Mouse (Mus musculus): ENCODE measurements around the gene Cbarp.

DNA sequence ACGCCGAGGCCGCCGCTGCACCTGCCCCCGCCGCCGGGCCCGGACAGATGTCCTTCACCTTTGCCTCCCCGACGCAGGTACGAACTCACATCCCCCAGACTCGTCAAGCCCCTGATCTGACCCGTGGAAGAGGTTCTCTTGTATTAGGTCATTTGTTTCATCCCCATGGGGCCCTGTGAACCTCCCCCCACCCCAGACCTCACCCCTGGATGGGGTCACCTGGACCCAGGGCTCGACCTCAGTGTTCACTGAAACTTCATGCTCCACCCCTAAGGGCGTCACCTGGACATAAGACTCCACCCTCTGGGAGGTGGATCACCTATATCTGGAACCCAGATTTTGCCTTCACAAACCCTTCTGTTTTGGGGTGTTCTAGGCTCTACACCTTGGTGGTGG lies 1.9 kb upstream of the Cbarp start:
- no peak for TF ChIP-seq POLR2A (IDR thresholded peaks at IDR 0.05; ENCODE audit: extremely low read depth, insufficient read depth, low read length)
- no peak for TF ChIP-seq CTCF (IDR thresholded peaks at IDR 0.05; ENCODE audit: extremely low read depth, insufficient read depth, low read length)
